Mouse (Mus musculus) B cell, adult 2 months (primary cell): ENCODE measurements around the gene Unc45b.
"Not testable (repeated sequence)": the region's sequence is repeated elsewhere in the genome, so short reads cannot be mapped to it uniquely, and the experiment has no call there.

Experiments
- DNase-seq, 2 experiments: peaks; one replicate each; pipeline ENCODE4 v3.0.0; 2022

Unc45b gene

GRCm38 (mm10) chr11:82950736-82951481 lies 40.6 kb downstream of the Unc45b start, which contains the start of gene Slfn5:
Slfn5 (plus strand) TSS chr11:82951349.
- no peak for DNase-seq

GRCm38 (mm10) chr11:82951865-82952611 lies 41.7 kb downstream of the Unc45b start:
- peak; percentile 48 to 52 for DNase-seq

GRCm38 (mm10) chr11:82952612-82953542 lies 42.5 kb downstream of the Unc45b start:
- peak; percentile 63 to 68 for DNase-seq

GRCm38 (mm10) chr11:82954631-82955030 lies 44.3 kb downstream of the Unc45b start:
- DNase-seq, result no peak

- DNase-seq, result no peak
Measured at GRCm38 (mm10) chr11:82956925-82957324, 46.6 kb downstream of the Unc45b start.

GRCm38 (mm10) chr11:82959613-82960012 lies 49.3 kb downstream of the Unc45b start:
- DNase-seq, result peak; percentile 51 to 58

GRCm38 (mm10) chr11:82961743-82962142 lies 51.4 kb downstream of the Unc45b start:
- DNase-seq, result no peak

GRCm38 (mm10) chr11:82962215-82962614 lies 51.9 kb downstream of the Unc45b start:
- DNase-seq, result no peak

GRCm38 (mm10) chr11:82970712-82971589 lies 60.6 kb downstream of the Unc45b start:
- peak; percentile 37 to 44 for DNase-seq

GRCm38 (mm10) chr11:82971590-82971974 lies 61.2 kb downstream of the Unc45b start:
- DNase-seq, result no peak

GRCm38 (mm10) chr11:82973916-82974315 lies 63.6 kb downstream of the Unc45b start:
- no peak for DNase-seq

- DNase-seq, result not testable (repeated sequence)
Measured at GRCm38 (mm10) chr11:82982409-82982808, 72.1 kb downstream of the Unc45b start.

- no peak for DNase-seq
Measured at GRCm38 (mm10) chr11:82983193-82983592, 72.8 kb downstream of the Unc45b start.

GRCm38 (mm10) chr11:82987621-82988020 lies 77.3 kb downstream of the Unc45b start:
- DNase-seq, result no peak

GRCm38 (mm10) chr11:82989357-82989756 lies 79.0 kb downstream of the Unc45b start:
- no peak for DNase-seq

- peak; percentile 22 to 25 for DNase-seq
Measured at GRCm38 (mm10) chr11:82990612-82991385, 80.4 kb downstream of the Unc45b start.

GRCm38 (mm10) chr11:82991469-82992166 lies 81.3 kb downstream of the Unc45b start, which contains the start of gene Slfn9:
Slfn9 (minus strand) TSS chr11:82991830.
- DNase-seq, result peak; percentile 17 to 23
